Mouse (Mus musculus) testis, adult 2 months (tissue): ENCODE results near the gene Smagp.

Source experiments
- CTCF ChIP-seq: fragments of 200-500 bp; IDR thresholded peaks from 2 replicates; pipeline ENCODE4 v1.5.1; 2012; ENCODE audit warnings: low read depth, mild to moderate bottlenecking, inconsistent platforms, low read length, moderate library complexity; ENCODE audit not compliant: control insufficient read depth, insufficient read depth, insufficient replicate concordance
- POLR2A ChIP-seq: fragments of 200-500 bp; IDR thresholded peaks from 2 replicates; pipeline ENCODE4 v1.6.1; 2012; ENCODE audit warnings: low read depth, mild to moderate bottlenecking, inconsistent platforms, low read length, moderate library complexity; ENCODE audit not compliant: control insufficient read depth

DNA sequence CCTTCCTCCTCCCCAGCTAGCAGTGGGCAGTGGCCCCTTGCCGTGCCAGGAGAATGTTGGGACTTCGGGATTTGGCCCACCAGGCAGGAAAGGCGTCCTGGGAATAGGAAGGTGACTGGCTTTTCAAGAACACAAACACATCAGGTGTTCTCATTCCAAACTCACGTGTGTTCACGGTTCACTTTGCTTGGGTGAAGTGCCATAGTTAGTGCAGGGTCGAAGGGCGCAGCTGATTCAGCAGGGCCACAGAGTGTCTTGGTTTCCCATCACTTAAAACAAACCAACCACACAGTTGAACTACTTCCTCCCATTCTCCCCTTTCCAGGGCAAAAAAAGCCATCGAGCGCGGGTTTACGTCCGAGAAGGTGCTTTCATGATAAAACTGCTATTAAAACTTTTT, 61.4 kb downstream of the Smagp start:
- TF ChIP-seq CTCF (no peak), POLR2A (no peak)
